Mouse (Mus musculus) CH12.LX (cell line): ENCODE measurements around the gene Btd. TPM values are rescaled to one million over a fixed set of nuclear protein-coding genes. Genes with fewer than 3 reads are reported as not detected.

Source experiments
- DNase-seq: peaks from one replicate; pipeline ENCODE4 v3.0.0-alpha.2; 2013; ENCODE audit errors: extremely low read depth
- H3K27ac ChIP-seq: 2 replicates; pipeline ENCODE4 v1.5.1; 2012; ENCODE audit warnings: low read depth, mild to moderate bottlenecking, control low read depth, moderate library complexity; ENCODE audit not compliant: insufficient read depth
- H3K27me3 ChIP-seq: replicated peaks from 2 replicates; pipeline ENCODE3; 2012; ENCODE audit warnings: inconsistent platforms
- H3K36me3 ChIP-seq, 2 experiments: replicated peaks in 1 of 2; 2 replicates each; pipeline versions ENCODE3 to v1.6.1; 2012; ENCODE audit warnings: inconsistent platforms in 1 of 2, low read length in 1 of 2, mild to moderate bottlenecking in 1 of 2, mixed read lengths in 1 of 2, moderate library complexity in 1 of 2; ENCODE audit not compliant: control insufficient read depth in 1 of 2, insufficient read depth in 1 of 2
- H3K4me1 ChIP-seq, 2 experiments: 2 replicates each; pipeline ENCODE4 v1.6.1; 2012; ENCODE audit warnings: inconsistent platforms in 1 of 2, moderate library complexity in 1 of 2; ENCODE audit not compliant: insufficient read depth in 2 of 2, control insufficient read depth in 1 of 2
- H3K4me2 ChIP-seq: 2 replicates; pipeline ENCODE4 v1.6.1; 2012; ENCODE audit warnings: low read depth, mild to moderate bottlenecking, control low read depth; ENCODE audit not compliant: poor library complexity, insufficient read depth, severe bottlenecking
- H3K4me3 ChIP-seq, 3 experiments: fragments of 150-350 bp in 1 of 3; sonication (generic) in 1 of 3; replicated peaks in 1 of 3; 2 replicates each; pipeline versions ENCODE3 to v1.5.1; 2011 to 2012; ENCODE audit warnings: low read depth in 2 of 3, low read length in 2 of 3, mild to moderate bottlenecking in 2 of 3, moderate library complexity in 2 of 3, control low read depth in 1 of 3, improper control_type of control experiment in 1 of 3, inconsistent platforms in 1 of 3, mixed read lengths in 1 of 3; ENCODE audit not compliant: poor library complexity in 1 of 3
- H3K79me2 ChIP-seq: replicated peaks from 2 replicates; pipeline ENCODE4 v1.6.1; 2012; ENCODE audit warnings: mild to moderate bottlenecking, moderate library complexity; ENCODE audit not compliant: control insufficient read depth, poor library complexity, insufficient read depth, severe bottlenecking; ENCODE audit errors: extremely low read depth
- H3K9ac ChIP-seq: 2 replicates; pipeline ENCODE4 v1.6.1; 2012; ENCODE audit warnings: low read depth, mild to moderate bottlenecking, control low read depth, moderate library complexity; ENCODE audit not compliant: insufficient read depth
- H3K9me3 ChIP-seq: replicated peaks from 2 replicates; pipeline ENCODE3; 2012; ENCODE audit warnings: low read length, inconsistent platforms, mixed read lengths
- CHD1 ChIP-seq: IDR thresholded peaks from 2 replicates; pipeline ENCODE4 v1.6.1; 2012; ENCODE audit warnings: low read depth, low read length, improper control_type of control experiment, inconsistent platforms
- E2F4 ChIP-seq: IDR thresholded peaks from 2 replicates; pipeline ENCODE4 v1.6.1; 2011; ENCODE audit warnings: low read depth, low read length, improper control_type of control experiment; ENCODE audit not compliant: insufficient replicate concordance
- EP300 ChIP-seq: IDR thresholded peaks from 2 replicates; pipeline ENCODE4 v1.6.1; 2011; ENCODE audit warnings: low read length, improper control_type of control experiment
- ETS1 ChIP-seq: conservative IDR thresholded peaks from 2 replicates; pipeline ENCODE4 v1.6.1; 2012; ENCODE audit warnings: low read depth, mild to moderate bottlenecking, inconsistent platforms, low read length, improper control_type of control experiment, moderate library complexity
- IRF4 ChIP-seq: IDR thresholded peaks from 2 replicates; pipeline ENCODE4 v1.6.1; 2014; ENCODE audit warnings: low read depth, mild to moderate bottlenecking, inconsistent platforms, low read length, improper control_type of control experiment
- JUND ChIP-seq: conservative IDR thresholded peaks from 2 replicates; pipeline ENCODE4 v1.6.1; 2011; ENCODE audit warnings: low read depth, low read length, improper control_type of control experiment
- MAZ ChIP-seq: IDR thresholded peaks from 2 replicates; pipeline ENCODE4 v1.6.1; 2012; ENCODE audit warnings: low read depth, mild to moderate bottlenecking, inconsistent platforms, low read length, improper control_type of control experiment, moderate library complexity
- MEF2A ChIP-seq: IDR thresholded peaks from 2 replicates; pipeline ENCODE4 v1.6.1; 2014; ENCODE audit warnings: low read depth, mild to moderate bottlenecking, inconsistent platforms, low read length, improper control_type of control experiment, borderline replicate concordance
- MXI1 ChIP-seq: IDR thresholded peaks from 2 replicates; pipeline ENCODE4 v1.6.1; 2011; ENCODE audit warnings: mild to moderate bottlenecking, low read depth, low read length, improper control_type of control experiment
- TBP ChIP-seq: conservative IDR thresholded peaks from 2 replicates; pipeline ENCODE4 v1.6.1; 2011; ENCODE audit warnings: low read depth, low read length, improper control_type of control experiment
- USF1 ChIP-seq: IDR thresholded peaks from 2 replicates; pipeline ENCODE4 v1.6.1; 2014; ENCODE audit warnings: low read depth, mild to moderate bottlenecking, inconsistent platforms, low read length, improper control_type of control experiment
- ZMIZ1 ChIP-seq: IDR thresholded peaks from 2 replicates; pipeline ENCODE4 v1.6.1; 2012; ENCODE audit warnings: low read depth, mild to moderate bottlenecking, inconsistent platforms, low read length, improper control_type of control experiment
- dilution Hi-C: fragments of 300-500 bp; cut with MboI; formaldehyde crosslinking; loops from 2 replicates; pipeline ENCODE4 v1.14.3; 2020; ENCODE audit warnings: low sequenced_read_pairs; ENCODE audit not compliant: extremely low pct_unique_long_range_greater_than_20kb, extremely low pct_ligation_motif_present
- in situ Hi-C: fragments of 300-500 bp; cut with MboI; formaldehyde crosslinking; loops from 3 replicates; pipeline ENCODE4 v1.14.3; 2019; ENCODE audit warnings: low sequenced_read_pairs, low pct_ligation_motif_present, low pct_unique_long_range_greater_than_20kb, mixed read lengths
- polyA plus RNA-seq: library from polyadenylated mRNA; unstranded; fragments of >175 nt; gene quantifications from 2 replicates; pipeline ENCODE4 v1.2.1, GENCODE M21; 2012; ENCODE audit warnings: low read depth; ENCODE audit not compliant: insufficient read length
- total RNA-seq, 2 experiments: library from RNA; depleted of rRNA; stranded (reverse); fragments of 300-350 nt in 1 of 2; fragments of >200 nt in 1 of 2; gene quantifications; 2 replicates each; pipeline ENCODE4 v1.2.3; 2012 to 2014

Btd gene
- total and polyA plus RNA-seq, 3 experiments = 16.2 to 25.4 (median 23.0) TPM

- DNase-seq = peak; percentile 70
- in situ Hi-C loops (loop anchor here (5.0 kb wide), 1 partner anchor 69 kb away; no protein-coding TSS in a partner anchor), dilution Hi-C loops (no loop called here)
- H3K36me3 ChIP-seq = no peaks in the 10 kb centered on the region
- H3K9me3 ChIP-seq = peaks cover 4% of the 10 kb centered on the region
- H3K27me3 ChIP-seq = no peaks in the 10 kb centered on the region
- no peaks in the 10 kb centered on the region for H3K79me2 ChIP-seq
- no peak for TF ChIP-seq MAZ
- TF ChIP-seq JUND = no peak
- no peak for TF ChIP-seq E2F4
- peak; percentile 52; the same call in 1 of the 2 replicates for TF ChIP-seq ETS1
- TF ChIP-seq, all 38 proteins: peak for 1
- Histone ChIP-seq H3K4me3 (no peak overlapping the region), H3K9ac (no peak overlapping the region), H3K27ac (peak overlapping the region; percentile 65), H3K4me2 (no peak overlapping the region), H3K4me1 (peaks cover 22 to 50% of the 10 kb centered on the region in 2 experiments)
These were observed 44.4 kb upstream of the Btd start for GRCm38 (mm10) chr14:31596408-31596807.

DNA sequence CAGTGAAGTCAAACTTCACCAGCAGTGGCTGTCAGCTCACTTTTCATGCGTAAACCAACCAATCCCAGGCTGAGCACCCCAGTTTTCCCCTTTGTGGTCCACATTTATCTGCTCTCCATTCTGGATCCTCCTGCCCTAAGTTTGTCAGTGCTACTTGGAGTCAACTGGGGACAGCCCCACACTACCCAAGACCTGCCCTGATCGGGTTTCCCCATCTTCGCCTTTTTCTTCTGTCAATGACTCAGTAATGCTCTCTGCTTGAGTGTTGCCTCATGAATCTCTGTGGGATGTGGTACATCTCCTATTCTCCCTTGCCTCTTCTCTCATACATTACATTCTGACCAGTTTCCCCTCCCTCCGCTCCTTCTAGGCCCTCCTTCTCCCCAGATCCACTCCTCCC is 43.4 kb upstream of the Btd start:
- H3K4me3 ChIP-seq = no peak overlapping the region
- no peak overlapping the region for H3K9ac ChIP-seq
- no peaks in the 10 kb centered on the region for H3K79me2 ChIP-seq
- no peak for TF ChIP-seq CHD1
- no peak for TF ChIP-seq USF1
- 0 out of 2 replicates have a peak, but pooled peaks have one; percentile 43 for TF ChIP-seq ZMIZ1
- TF ChIP-seq MXI1 = 0 out of 2 replicates have a peak, but pooled peaks have one; percentile 23
- TF ChIP-seq EP300 = peak; percentile 55
- TF ChIP-seq TBP = no peak
- TF ChIP-seq JUND = no peak
- TF ChIP-seq ETS1 = peak; percentile 48; the same call in 1 of the 2 replicates
- peak; percentile 49 for TF ChIP-seq IRF4
- TF ChIP-seq MEF2A = 0 out of 2 replicates have a peak, but pooled peaks have one; percentile 21
- dilution Hi-C loops (no loop called here), in situ Hi-C loops (loop anchor here (5.0 kb wide), 1 partner anchor 70 kb away; no protein-coding TSS in a partner anchor)
- no peaks in the 10 kb centered on the region for H3K36me3 ChIP-seq
- peaks cover 22 to 50% of the 10 kb centered on the region in 2 experiments for H3K4me1 ChIP-seq
- peaks cover 4% of the 10 kb centered on the region for H3K9me3 ChIP-seq
- peak overlapping the region; percentile 41; the same call in 1 of the 2 replicates for H3K27ac ChIP-seq
- DNase-seq = peak; percentile 83
- H3K4me2 ChIP-seq = 0 out of 2 replicates have a peak overlapping the region, but pooled peaks have one; percentile 3
- H3K27me3 ChIP-seq = no peaks in the 10 kb centered on the region
